Mouse (Mus musculus) cerebellum, adult 9-11 months (tissue): ENCODE results near the gene Rgl2.

Source experiments
- DNase-seq: peaks from one replicate; pipeline ENCODE4 v3.0.0; 2022

Rgl2 gene

DNA sequence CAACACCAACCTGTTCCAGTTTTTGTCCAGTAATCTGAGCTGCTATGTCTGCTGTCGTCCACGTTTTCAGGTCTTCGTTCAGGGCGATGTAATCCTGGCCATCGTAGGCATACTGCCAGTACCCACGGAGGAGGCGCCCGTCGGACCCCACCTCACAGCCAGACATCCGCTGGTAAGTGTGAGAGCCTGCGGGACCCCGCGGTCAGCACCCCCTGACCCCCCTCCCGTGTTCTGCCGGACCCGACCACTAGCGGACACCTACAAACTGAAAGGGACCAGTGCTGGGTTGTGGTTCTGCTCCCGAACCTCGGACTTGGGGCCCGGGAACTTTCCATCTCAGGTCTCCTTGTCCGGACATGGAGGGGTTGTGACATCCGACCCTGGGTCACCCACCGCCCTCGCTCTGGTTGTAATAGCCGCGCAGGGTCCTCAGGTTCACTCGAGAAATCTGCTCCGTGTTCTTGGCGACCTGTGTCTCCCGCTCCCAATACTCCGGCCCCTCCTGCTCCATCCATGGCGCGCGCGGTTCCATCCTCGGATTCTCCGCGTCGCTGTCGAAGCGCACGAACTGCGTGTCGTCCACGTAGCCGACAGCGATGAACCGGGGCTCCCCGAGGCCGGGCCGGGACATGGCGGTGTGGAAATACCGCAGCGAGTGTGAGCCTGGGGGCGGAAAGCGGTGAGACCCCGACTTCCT is 48.7 kb downstream of the Rgl2 start:
- peak; percentile 49 for DNase-seq

DNA sequence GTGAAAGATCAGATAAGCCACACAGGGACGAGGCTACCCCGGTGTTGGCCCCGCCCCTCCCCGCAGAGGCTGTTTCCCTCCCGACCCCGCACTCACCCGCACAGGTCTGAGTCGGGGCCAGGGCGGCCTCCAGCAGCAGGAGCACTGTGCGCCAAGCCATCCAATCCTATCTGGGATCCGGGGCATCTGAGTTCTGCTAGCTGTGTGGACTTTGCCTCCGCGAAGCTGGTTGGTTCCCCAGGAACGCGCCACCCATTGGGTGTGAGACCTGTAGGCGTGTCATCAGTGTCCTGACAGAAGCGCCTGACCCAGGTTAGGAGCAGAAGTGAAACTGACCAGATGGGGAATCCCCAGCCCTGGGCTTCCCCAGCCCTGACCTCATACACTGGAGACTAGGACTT is 49.3 kb downstream of the Rgl2 start:
- peak; percentile 91 for DNase-seq

- DNase-seq = no peak
Measured at GRCm38 (mm10) chr17:33979512-33980050, 50.2 kb downstream of the Rgl2 start.

DNA sequence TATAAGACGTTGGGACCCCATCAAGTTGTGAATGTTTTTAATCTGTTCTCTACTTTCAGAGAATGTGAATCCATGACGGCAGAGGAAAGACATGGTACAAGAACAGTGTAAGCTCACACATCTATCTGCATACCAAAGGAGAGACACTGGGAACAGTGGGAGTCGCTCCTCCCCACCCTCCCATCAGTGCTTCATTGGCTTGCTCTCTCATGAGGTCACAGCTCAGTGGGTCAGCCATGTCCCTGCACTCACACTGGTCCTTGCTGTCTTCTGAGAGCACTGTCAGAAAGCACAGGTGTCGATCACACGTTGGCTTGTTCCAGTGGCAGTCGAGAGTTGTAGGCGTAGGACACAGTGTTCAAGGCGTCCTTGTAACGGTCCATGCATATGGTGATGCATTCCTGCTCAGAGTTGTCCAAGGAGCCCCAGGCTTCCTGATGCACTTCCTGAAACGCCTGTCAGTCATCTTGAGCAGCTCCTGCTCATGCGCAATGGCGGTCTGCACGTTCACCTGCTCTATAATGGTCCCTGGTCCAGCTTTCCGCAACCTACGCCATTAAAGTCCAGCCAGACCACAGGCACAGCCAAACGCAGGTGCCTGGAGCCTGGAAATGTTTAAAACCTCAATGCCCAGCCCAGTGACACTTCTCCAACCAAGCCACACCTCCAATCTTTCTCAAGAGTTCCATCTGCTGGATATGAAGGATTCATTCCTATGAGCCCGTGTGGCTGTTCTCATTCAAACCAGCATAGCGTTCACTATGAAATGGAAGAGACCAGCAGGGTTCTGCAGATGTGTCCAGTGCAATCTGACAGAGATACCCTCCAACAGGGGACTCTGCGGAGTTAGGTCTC is 51.1 kb downstream of the Rgl2 start:
- DNase-seq = peak; percentile 38

DNA sequence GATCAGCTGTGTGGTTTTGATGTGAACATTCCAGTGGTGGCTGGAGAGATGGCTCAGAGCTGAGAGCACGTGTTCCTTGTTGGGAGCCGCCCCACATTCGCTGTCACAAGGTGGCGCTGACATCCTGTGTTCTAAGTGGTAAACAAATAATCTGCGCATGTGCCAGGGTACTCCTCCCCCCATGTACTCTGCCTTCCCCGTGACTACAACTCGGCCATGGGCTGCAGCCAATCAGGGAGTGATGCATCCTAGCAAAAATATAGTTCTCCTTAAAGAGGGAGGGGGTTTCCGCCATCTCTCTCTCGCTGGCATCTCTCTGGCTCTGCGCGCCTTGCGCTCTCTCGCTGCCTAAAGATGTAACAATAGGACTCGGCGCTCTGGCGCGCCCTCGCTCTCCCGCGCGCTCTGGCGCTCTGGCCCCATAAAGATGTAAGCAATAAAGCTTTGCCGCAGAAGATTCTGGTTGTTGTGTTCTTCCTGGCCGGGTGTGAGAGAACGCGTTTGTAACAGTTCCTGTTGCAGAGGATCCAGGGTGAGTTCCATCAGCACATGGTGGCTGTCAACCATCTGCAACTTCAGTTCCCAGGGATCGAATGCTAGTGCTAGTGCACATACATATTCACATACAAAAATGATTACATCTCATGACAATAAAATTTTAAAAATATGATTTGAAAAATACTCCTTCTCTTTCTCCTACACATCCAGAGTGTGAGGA is 52.0 kb downstream of the Rgl2 start:
- peak; percentile 93 for DNase-seq

DNA sequence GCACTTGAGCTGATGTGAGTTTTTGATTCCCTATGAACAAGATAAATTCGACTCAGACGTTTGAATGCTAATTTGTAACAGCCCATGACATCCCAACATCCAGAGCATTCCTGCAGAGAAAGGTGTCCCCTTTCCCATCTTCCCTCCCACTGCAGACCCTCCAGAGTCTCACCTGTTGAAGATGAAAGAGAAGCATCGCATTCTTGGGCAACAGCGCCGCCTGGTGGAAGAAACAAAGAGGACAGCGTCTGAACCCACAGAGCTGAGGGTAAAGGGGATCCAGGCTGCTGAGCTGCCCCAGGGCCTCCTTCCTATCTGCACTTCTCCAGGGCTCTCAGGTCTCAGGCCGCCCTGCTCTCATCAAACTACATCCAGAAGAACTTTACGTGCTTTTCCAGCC is 52.8 kb downstream of the Rgl2 start:
- DNase-seq = peak; percentile 67
